Mouse (Mus musculus): ENCODE measurements at regions not wholly inside any gene's neighbourhood (a gene's known extent, or its start where the extent isn't known, plus 50 kb on each side); places are given as distances from the start of the nearest gene placed in this dataset.
"Not testable (repeated sequence)": the region's sequence is repeated elsewhere in the genome, so short reads cannot be mapped to it uniquely, and the experiment has no call there.

DNA sequence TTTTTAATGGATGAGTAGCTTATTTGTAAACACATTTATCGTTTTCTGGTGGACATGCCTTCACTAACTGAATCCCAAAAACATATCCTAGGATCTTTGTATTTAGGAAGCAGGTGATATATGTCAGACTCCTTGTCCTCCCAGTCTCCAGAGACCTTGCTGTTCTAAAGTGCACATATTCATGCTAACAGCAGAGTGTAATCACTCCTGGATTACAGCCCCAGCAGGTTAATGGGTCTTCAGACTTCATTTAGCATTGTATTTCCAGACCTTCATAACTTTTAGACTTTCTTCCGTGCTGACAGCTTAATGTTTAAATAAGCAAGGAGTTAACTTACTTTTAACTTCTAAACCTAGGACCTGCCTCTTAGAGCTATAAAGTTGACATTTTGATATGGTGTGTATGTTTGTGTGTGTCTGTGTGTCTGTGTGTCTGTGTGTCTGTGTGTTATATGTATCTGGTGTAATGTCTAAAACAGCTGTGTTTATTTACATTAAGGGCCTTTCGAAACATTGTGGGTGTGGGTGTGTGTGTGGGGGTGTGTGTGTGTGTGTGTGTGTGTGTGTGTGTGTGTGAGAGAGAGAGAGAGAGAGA, 398.3 kb downstream of the Gm4340 start:
- DNase-seq (ENCODE audit: low spot score in 2 of 2) = no peak

DNA sequence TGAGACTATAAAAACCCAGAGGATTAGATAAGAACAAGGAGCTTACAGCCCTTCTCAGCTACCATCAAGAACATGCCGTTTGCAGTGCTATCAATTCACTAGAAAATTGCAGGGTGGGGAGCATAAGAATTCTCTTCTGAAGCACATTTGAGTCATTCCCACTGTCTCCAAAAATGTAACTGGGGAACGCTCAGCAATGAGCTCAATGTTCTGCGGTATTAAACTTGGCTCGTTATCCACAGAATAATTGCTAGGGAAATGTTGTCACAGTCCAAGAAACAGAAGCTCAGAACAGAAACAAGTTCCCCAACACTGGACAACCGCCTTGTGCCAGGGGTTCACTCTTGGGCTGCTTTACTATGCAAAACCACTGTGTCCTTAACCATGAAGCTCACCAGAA, 402.1 kb downstream of the Gm4340 start:
- peak; percentile 2 to 29 for DNase-seq (ENCODE audit: low spot score in 2 of 2)

- DNase-seq (ENCODE audit: low spot score in 2 of 2) = no peak
Observed at GRCm38 (mm10) chr10:104627629-104628028, 433.8 kb downstream of the Gm4340 start.

DNA sequence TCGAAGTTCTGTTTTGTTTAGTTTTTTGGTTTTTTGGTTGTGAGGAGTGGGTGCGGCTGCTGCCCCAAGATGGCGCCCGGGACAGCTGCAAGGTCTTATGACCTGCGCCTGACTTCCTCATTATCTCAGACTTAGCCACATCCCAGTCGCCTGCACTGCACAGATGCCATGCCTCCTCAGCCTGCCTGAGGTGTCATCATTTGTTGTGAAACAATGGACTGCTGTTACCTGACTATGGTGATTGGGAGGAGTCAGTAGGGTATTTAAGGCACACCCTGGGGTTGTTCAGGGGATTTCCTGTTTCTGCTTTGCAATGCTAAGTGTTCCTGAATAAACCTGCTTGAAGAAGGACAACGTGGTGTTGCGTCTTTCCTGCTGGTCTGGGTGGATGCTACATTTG, 457.2 kb downstream of the Gm4340 start:
- DNase-seq (ENCODE audit: low spot score in 2 of 2) = no peak

DNA sequence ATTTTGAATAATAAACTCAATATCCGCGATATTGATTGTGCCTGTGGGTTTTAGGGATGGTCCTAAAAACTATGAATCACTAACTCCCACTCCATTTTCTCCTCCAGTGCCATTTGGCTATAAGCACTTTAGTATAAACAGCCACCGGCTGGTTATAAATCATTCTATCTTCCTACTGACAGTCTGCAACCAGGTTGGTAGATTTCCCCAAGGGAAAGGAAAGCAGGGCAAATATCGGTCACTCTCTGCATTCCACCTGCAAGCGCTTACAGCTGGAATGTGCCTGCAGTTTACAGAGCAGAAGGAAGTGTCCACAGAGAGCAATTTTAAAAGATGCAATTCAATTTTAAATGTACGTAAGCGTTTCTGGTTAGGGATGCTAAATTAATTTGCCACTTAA, 466.5 kb downstream of the Gm4340 start:
- DNase-seq (ENCODE audit: low spot score in 2 of 2) = no peak

GRCm38 (mm10) chr10:104661672-104662071, 467.8 kb downstream of the Gm4340 start:
- peak in 1 of 2 experiments; percentile 14 for DNase-seq (ENCODE audit: low spot score in 2 of 2)

GRCm38 (mm10) chr10:104668286-104668685, 474.4 kb downstream of the Gm4340 start:
- peak in 1 of 2 experiments; percentile 3 for DNase-seq (ENCODE audit: low spot score in 2 of 2)

DNA sequence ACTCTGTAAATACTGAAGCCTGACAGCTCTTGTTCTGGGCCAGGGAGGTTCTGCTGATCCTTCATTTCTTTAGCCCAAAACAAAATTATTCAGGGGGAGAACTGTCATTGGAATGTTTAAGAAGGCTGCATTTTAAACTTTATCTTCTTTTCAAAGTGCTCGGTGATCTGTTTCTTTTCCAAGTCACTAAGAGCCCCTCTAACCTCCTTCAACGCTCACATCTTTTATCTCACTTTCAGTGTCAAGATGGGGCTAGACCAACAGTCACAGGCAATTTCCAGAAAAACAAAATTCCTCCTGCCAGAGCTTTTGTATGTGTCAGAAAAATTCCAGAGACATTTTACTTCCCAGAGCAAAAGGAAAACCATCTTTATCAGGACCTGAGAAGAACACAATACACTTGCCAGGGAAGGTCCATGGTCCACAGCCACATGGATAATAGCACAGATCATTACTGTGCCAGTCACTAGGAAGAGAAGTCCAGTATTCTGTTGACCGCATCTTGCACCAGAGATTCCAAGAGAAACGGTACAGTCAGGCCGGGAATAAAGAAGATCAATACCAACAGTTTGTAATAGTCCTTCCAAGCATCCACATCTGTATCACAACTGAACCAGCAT, 491.0 kb downstream of the Gm4340 start:
- DNase-seq (ENCODE audit: low spot score in 2 of 2) = no peak

GRCm38 (mm10) chr10:104685857-104686256, 492.0 kb downstream of the Gm4340 start:
- DNase-seq (ENCODE audit: low spot score in 2 of 2) = peak in 1 of 2 experiments; percentile 10

GRCm38 (mm10) chr10:104686669-104687068, 492.8 kb downstream of the Gm4340 start:
- peak; percentile 1 to 31 for DNase-seq (ENCODE audit: low spot score in 2 of 2)

- DNase-seq (ENCODE audit: low spot score in 2 of 2) = peak in 1 of 2 experiments; percentile 1
Observed at GRCm38 (mm10) chr10:104694974-104695373, 501.1 kb downstream of the Gm4340 start.

GRCm38 (mm10) chr10:104708926-104709325, 515.1 kb downstream of the Gm4340 start:
- no peak for DNase-seq (ENCODE audit: low spot score in 2 of 2)

DNA sequence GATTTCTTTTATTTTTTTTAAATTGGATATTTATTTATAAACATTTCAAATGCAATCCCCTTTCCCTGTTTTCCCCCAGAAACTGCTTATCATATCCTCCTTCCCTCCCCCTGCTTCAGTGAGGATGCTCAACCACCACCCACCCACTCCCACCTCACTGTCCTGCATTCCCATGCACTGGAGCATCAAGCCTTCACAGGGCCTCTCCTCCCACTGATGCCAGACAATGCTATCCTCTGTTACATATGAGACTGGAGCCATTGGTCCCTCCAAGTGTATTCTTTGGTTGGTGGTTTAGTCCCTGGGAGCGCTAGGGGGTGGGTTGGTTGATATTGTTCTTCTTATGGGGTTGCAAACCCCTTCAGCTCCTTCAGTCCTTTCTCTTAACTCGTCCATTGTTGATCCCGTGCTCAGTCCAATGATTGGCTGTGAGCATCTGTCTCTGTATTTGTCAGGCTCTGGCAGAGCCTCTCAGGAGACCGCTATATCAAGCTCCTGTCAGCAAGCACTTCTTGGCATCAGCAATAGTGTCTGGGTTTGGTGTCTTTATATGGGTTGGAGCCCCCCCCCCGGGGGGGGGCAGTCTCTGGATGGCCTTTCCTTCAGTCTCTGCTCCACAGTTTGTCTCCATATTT, 519.6 kb downstream of the Gm4340 start:
- DNase-seq (ENCODE audit: low spot score in 2 of 2) = not testable (repeated sequence)

Data from layer of hippocampus, adult 18-20 months (tissue).